Mouse (Mus musculus): ENCODE results near the gene Kif18b.

GRCm38 (mm10) chr11:102961082-102961481 lies 36.2 kb upstream of the Kif18b start:
- TF ChIP-seq POLR2A (IDR thresholded peaks at IDR 0.05; ENCODE audit: insufficient read length, low read depth) (no peak), MYOD1 (IDR thresholded peaks at IDR 0.05; ENCODE audit: control insufficient read depth in 1 of 3, insufficient read length in 2 of 3, low read depth in 2 of 3) (no peak), CEBPB (IDR thresholded peaks at IDR 0.05; ENCODE audit: insufficient read depth, poor library complexity, severe bottlenecking) (no peak), E2F4 (IDR thresholded peaks at IDR 0.05; ENCODE audit: insufficient read depth) (no peak)
